Mouse (Mus musculus) hindbrain, embryonic 14.5 days (tissue): ENCODE data around the gene Grin3b. TPM values are rescaled to one million over a fixed set of nuclear protein-coding genes. Genes with fewer than 3 reads are reported as not detected.
A peak's percentile ranks its signal among the peaks of the same experiment; 100 is the strongest.

Experiments used
- ATAC-seq: fragments of 200-750 bp; cut with Nextera tagmentation; 2 replicates; pipeline ENCODE4 v1.8.0; 2017; ENCODE audit warnings: moderate number of reproducible peaks, mild to moderate bottlenecking, moderate TSS enrichment, moderate library complexity; ENCODE audit not compliant: low FRiP score
- DNase-seq: peaks from one replicate; pipeline ENCODE4 v3.0.0-alpha.2; 2015; ENCODE audit warnings: low spot score
- H3K27ac ChIP-seq: fragments of 300-500 bp; sonication (generic); 2 replicates; pipeline ENCODE4 v1.5.1; 2014; ENCODE audit warnings: mild to moderate bottlenecking, moderate library complexity
- H3K27me3 ChIP-seq: fragments of 300-500 bp; sonication (generic); 2 replicates; pipeline ENCODE4 v1.6.1; 2014; ENCODE audit warnings: mild to moderate bottlenecking, low read length, mixed read lengths; ENCODE audit not compliant: control insufficient read depth, insufficient read depth
- H3K36me3 ChIP-seq: fragments of 300-500 bp; sonication (generic); replicated peaks from 2 replicates; pipeline ENCODE4 v1.6.1; 2014; ENCODE audit not compliant: control insufficient read depth, insufficient read depth
- H3K4me1 ChIP-seq: fragments of 300-500 bp; sonication (generic); replicated peaks from 2 replicates; pipeline ENCODE4 v1.6.1; 2014; ENCODE audit warnings: antibody characterized with exemption, low read length, mixed read lengths; ENCODE audit not compliant: control insufficient read depth, insufficient read depth
- H3K4me2 ChIP-seq: fragments of 300-500 bp; sonication (generic); replicated peaks from 2 replicates; pipeline ENCODE4 v1.6.1; 2014; ENCODE audit warnings: mild to moderate bottlenecking, moderate library complexity
- H3K4me3 ChIP-seq: fragments of 300-500 bp; sonication (generic); replicated peaks from 2 replicates; pipeline ENCODE4 v1.5.1; 2014; ENCODE audit warnings: mild to moderate bottlenecking, low read length
- H3K9ac ChIP-seq: fragments of 300-500 bp; sonication (generic); 2 replicates; pipeline ENCODE4 v1.6.1; 2014
- H3K9me3 ChIP-seq: fragments of 300-500 bp; sonication (generic); 2 replicates; pipeline ENCODE4 v1.6.1; 2016; ENCODE audit warnings: low read length; ENCODE audit not compliant: control insufficient read depth
- WGBS: fragments of 180-500 bp; shearing (Covaris S2); extraction: QIAGEN DNeasy Blood & Tissue Kit; methylation state at CpG from one replicate; pipeline ENCODE4 v1.1.7; 2014; 5-methylcytosine and 5-hydroxymethylcytosine counted together
- polyA plus RNA-seq: library from polyadenylated mRNA; unstranded; fragments of >200 nt; fragmentation: Nextera tagmentation; extraction: Ambion mirVana; gene quantifications from 2 replicates; pipeline ENCODE4 v1.2.1, GENCODE M21; 2014

Gene Grin3b
- polyA plus RNA-seq, 1 experiment from 2014 or later = 0.33 TPM

GRCm38 (mm10) chr10:79997819-79998218, 27.3 kb downstream of the Grin3b start:
- no peak for DNase-seq
- Histone ChIP-seq H3K4me2 (peak overlapping the region; percentile 60), H3K9ac (peak overlapping the region; percentile 50), H3K36me3 (no peaks in the 10 kb centered on the region), H3K4me3 (peak overlapping the region; percentile 39), H3K4me1 (peaks cover 10% of the 10 kb centered on the region; the same call in 1 of the 2 replicates), H3K9me3 (no peaks in the 10 kb centered on the region), H3K27ac (no peak overlapping the region), H3K27me3 (peaks cover 22% of the 10 kb centered on the region)
- ATAC-seq = no peak
- WGBS = 5% methylated on average over 15 of the region's 15 CpGs

DNA sequence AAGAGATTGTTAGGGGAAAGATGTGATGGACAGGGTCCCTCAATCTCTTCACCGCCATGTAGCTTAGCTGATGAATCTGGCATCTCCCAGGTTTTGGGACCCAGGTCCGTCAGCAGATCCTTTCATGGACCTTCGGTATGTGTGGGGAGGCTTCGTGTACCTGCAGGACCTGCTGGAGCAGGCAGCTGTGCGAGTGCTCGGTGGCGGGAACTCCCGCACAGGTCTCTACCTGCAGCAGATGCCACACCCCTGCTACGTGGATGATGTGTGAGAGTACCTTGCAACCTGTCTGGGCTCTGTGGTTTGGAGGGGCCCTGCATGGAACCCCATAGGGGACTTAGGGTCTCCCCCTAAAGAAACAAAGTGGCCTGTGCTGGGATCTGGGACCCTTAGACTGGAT, 31.4 kb downstream of the Grin3b start:
- Histone ChIP-seq H3K9ac (no peak overlapping the region), H3K36me3 (no peaks in the 10 kb centered on the region), H3K27ac (no peak overlapping the region), H3K4me2 (no peak overlapping the region), H3K9me3 (no peaks in the 10 kb centered on the region), H3K4me1 (peaks cover 10% of the 10 kb centered on the region; the same call in 1 of the 2 replicates), H3K4me3 (no peak overlapping the region), H3K27me3 (peaks cover 31% of the 10 kb centered on the region)
- no peak for DNase-seq
- WGBS = 73% methylated on average over 9 of the region's 9 CpGs
- no peak for ATAC-seq

DNA sequence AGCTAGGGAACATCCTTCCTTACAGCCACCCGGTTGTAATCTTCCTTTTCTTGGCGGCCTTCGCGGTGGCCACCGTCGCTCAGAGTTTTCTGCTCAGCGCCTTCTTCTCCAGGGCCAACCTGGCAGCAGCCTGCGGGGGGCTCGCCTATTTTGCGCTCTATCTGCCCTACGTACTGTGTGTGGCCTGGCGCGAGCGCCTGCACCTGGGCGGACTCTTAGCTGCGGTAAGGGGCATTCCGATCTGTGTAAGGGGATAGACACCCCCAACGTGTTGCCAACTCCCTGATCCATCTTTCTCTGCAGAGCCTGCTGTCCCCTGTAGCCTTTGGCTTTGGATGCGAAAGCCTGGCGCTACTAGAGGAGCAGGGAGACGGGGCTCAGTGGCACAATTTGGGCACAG, 32.3 kb downstream of the Grin3b start:
- no peak overlapping the region for H3K4me2 ChIP-seq
- WGBS = 25% methylated on average over 21 of the region's 21 CpGs
- H3K4me3 ChIP-seq = no peak overlapping the region
- ATAC-seq (no peak), DNase-seq (no peak)
- H3K9me3 ChIP-seq = no peaks in the 10 kb centered on the region
- peaks cover 31% of the 10 kb centered on the region for H3K27me3 ChIP-seq
- H3K27ac ChIP-seq = no peak overlapping the region
- H3K36me3 ChIP-seq = no peaks in the 10 kb centered on the region
- no peak overlapping the region for H3K9ac ChIP-seq
- H3K4me1 ChIP-seq = peaks cover 7% of the 10 kb centered on the region; the same call in 1 of the 2 replicates

DNA sequence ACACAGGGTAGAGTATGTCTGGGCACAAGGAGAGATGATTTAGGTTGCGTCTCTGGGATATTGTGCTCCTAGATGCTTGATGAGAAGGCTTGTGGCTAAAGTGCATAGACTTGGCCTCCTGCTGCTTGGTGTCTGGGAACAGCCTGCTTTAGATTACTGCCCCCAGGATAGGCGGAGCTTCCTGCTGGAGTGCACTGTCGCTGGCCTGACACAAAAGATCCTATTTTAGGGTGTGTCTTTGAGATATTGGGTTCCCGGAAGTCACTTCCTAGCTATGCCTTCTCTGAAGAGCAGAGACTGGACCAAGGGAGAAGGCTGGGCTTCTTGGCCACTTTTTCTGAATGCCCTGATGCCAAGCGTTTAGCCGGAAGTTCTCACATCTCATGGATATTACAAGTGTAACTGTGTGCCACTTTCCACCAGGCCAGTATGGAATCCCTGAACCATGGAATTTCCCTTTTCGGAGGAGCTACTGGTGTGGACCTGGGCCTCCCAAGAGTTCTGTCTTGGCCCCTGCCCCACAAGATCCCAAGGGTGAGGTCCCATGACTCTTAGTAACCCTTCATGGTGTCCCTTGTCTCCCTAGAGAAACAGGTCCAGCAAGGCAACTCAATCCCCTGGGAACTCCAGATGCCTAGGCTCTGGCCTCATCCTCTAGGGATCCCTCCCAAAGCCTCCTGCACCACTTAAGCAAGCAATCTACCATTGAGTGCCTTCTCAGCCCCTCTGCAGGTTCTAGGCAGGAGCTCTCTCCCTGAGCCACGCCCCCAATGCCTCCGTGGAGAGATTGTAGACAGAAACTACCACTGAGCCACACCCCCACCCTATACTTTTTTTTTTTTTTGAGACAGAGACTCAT, 33.1 kb downstream of the Grin3b start:
- no peak overlapping the region for H3K4me2 ChIP-seq
- peaks cover 31% of the 10 kb centered on the region for H3K27me3 ChIP-seq
- no peak overlapping the region for H3K4me3 ChIP-seq
- no peak overlapping the region for H3K9ac ChIP-seq
- no peaks in the 10 kb centered on the region for H3K36me3 ChIP-seq
- ATAC-seq (no peak), DNase-seq (no peak)
- WGBS = 62% methylated on average over 9 of the region's 9 CpGs
- no peak overlapping the region for H3K27ac ChIP-seq
- H3K4me1 ChIP-seq = no peaks in the 10 kb centered on the region
- no peaks in the 10 kb centered on the region for H3K9me3 ChIP-seq

DNA sequence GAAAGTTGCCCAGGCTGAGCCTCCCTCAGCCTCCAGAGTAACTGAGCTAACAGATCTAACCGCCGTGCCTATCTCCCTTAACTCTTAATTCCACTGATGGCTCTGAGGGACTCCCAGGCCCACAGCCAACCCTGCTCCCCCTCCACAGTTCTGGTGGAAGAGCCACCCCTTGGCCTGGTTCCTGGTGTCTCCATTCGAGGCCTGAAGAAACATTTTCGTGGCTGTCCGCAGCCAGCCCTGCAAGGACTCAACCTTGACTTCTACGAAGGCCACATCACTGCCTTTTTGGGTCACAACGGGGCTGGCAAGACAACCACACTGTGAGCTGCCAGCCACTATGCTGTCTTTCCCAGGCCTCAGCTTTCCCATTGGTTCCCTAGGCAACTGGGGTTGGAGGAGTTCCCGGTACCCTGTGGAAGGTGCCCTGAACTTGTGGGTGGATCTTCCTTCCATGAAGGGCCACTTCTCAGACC, 33.8 kb downstream of the Grin3b start:
- no peak for ATAC-seq

DNA sequence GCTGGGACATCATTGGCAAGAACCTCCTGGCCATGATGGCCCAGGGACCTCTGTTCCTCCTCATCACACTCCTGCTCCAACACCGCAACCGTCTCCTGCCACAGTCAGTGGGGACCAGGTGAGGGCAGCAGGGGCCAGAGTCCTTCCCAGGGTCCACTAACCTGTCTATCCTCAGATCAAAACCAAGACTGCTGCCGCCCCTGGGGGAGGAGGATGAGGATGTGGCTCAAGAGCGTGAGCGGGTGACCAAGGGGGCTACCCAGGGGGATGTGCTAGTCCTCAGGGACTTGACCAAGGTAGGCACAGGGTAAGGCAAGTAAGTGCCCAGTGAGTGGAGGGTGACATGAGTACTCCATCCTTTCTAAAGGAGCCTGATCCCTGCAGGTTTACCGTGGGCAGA, 41.2 kb downstream of the Grin3b start:
- WGBS = 86% methylated on average over 6 of the region's 6 CpGs
- Histone ChIP-seq H3K27ac (no peak overlapping the region), H3K4me2 (no peak overlapping the region), H3K27me3 (peaks cover 48% of the 10 kb centered on the region), H3K4me1 (no peaks in the 10 kb centered on the region), H3K9ac (no peak overlapping the region), H3K4me3 (no peak overlapping the region), H3K9me3 (peaks cover 26% of the 10 kb centered on the region), H3K36me3 (peaks cover 31% of the 10 kb centered on the region)
- DNase-seq (no peak), ATAC-seq (no peak)

More for the DNA sequence above, 33.8 kb downstream of the Grin3b start:
- Histone ChIP-seq H3K36me3 (0 out of 2 replicates have a peak, but pooled peaks cover 6% of the 10 kb centered on the region), H3K9ac (no peak overlapping the region), H3K27me3 (peaks cover 31% of the 10 kb centered on the region), H3K9me3 (no peaks in the 10 kb centered on the region), H3K4me3 (no peak overlapping the region), H3K4me1 (no peaks in the 10 kb centered on the region), H3K27ac (no peak overlapping the region), H3K4me2 (no peak overlapping the region)
- 90% methylated on average over 8 of the region's 8 CpGs for WGBS
- DNase-seq = no peak

GRCm38 (mm10) chr10:80013609-80014008, 43.1 kb downstream of the Grin3b start:
- H3K9ac ChIP-seq = no peak overlapping the region
- H3K27me3 ChIP-seq = peaks cover 50% of the 10 kb centered on the region
- DNase-seq (no peak), ATAC-seq (no peak)
- no peak overlapping the region for H3K4me3 ChIP-seq
- no peak overlapping the region for H3K27ac ChIP-seq
- peaks cover 31% of the 10 kb centered on the region for H3K36me3 ChIP-seq
- peaks cover 26% of the 10 kb centered on the region for H3K9me3 ChIP-seq
- no peaks in the 10 kb centered on the region for H3K4me1 ChIP-seq
- WGBS = 36% methylated on average over 25 of the region's 25 CpGs
- no peak overlapping the region for H3K4me2 ChIP-seq

DNA sequence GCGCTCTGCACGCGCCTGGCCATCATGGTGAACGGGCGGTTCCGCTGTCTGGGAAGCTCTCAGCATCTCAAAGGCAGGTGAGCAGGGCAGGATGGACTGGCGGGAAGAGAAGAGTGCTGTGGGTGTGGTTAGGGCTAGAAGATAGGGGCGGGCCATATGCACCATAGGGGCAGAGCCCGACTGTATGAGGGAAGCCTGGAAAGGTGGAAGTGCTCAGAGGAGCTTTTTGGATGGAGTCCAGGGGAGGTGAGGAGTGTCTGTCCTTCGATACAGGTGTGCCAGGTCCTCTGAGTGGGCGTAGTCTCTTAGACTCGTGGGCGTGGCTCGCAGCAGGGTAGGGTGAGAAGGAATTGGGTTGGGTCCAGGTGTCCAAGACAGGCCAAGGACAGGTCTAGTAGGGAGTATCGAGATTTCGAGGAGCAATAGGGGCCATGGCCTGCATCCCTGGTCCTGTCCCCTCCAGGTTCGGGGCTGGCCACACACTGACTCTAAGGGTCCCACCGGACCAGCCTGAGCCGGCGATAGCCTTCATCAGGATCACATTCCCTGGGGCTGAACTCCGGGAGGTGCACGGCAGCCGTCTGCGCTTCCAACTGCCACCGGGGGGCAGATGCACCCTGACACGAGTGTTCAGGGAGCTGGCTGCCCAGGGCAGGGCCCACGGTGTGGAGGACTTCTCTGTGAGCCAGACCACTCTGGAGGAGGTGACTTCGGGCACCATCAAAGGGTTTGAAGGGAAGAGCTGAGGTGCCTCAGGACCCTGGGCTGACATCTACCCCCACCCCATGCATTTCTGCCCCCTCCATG, 44.2 kb downstream of the Grin3b start:
- peaks cover 60% of the 10 kb centered on the region for H3K27me3 ChIP-seq
- H3K27ac ChIP-seq = no peak overlapping the region
- no peak for DNase-seq
- WGBS = 24% methylated on average over 28 of the region's 28 CpGs
- H3K9me3 ChIP-seq = peaks cover 24% of the 10 kb centered on the region
- no peaks in the 10 kb centered on the region for H3K4me1 ChIP-seq
- H3K9ac ChIP-seq = no peak overlapping the region
- peaks cover 22% of the 10 kb centered on the region for H3K36me3 ChIP-seq
- no peak for ATAC-seq
- no peak overlapping the region for H3K4me2 ChIP-seq
- H3K4me3 ChIP-seq = no peak overlapping the region

DNA sequence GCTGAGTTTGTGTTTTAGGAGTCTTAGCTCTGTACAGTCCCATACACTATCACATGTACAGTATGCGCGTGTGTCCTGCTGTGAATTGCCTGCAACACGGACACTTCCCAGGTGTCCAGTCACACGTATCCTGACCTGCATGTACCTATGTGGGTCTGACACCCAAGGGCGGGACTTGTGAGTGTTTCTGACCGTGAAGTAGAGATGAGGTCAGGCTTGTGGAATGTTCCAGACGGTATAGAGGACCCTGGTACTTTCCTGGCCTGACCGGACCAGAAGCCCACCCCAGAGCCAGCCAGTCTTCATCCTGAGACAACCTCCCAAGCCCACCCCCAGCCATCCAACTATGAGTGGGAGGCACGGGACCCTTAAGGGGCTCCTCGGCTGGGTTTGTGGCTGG, 45.1 kb downstream of the Grin3b start:
- Histone ChIP-seq H3K9me3 (peaks cover 15% of the 10 kb centered on the region), H3K4me2 (no peak overlapping the region), H3K4me1 (no peaks in the 10 kb centered on the region), H3K4me3 (no peak overlapping the region), H3K9ac (no peak overlapping the region), H3K27ac (no peak overlapping the region), H3K27me3 (peaks cover 69% of the 10 kb centered on the region), H3K36me3 (peaks cover 14% of the 10 kb centered on the region)
- ATAC-seq (no peak), DNase-seq (no peak)
- WGBS = 87% methylated on average over 10 of the region's 10 CpGs
